Mouse (Mus musculus): Measurements from ENCODE around the gene Pkn1. TPM values are rescaled to one million over a fixed set of nuclear protein-coding genes. Genes with fewer than 3 reads are reported as not detected.
A peak's percentile ranks its signal among the peaks of the same experiment; 100 is the strongest.

The Pkn1 gene
- total and polyA plus RNA-seq, 3 experiments: 89.4 to 153 (median 104) TPM

DNA sequence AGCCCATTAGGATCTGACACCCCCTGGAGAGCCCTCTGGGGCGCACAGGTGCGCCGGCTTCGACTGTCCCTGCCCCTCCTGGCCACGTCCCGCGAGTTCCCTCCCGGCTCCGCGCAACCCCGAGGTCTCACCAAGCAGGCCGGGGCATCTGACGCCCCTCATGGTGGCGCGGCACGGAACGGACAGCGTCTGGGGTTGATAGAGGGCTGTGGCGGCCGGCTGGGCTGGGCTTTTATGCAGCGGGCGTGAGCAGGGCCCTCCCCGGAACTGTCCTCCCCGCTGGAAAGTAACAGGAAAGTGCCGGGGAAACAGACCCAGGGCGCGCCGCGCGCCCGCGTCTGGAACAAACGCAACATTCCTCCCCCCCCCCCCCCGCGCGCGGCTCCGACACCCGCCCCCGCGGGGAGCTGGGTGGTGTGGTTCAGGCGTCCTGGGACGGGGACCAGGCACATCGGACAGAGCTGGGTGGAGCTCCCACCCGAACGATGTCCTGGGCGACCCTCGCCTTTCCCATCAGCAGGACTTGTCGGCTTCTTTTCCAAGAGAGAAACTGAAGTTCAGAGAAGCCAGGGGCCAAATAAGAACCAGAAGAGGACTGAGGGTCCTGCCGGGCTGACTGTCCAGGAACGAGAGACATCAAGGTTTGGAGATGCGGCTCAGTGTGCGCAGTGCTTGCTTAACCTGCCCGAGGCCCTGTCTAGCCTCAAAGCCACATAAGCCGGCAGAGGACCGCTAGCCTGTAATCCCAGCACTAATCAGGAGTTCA, 42.2 kb upstream of the Pkn1 start, which contains the start of gene Adgre5:
TSS of gene Adgre5 (minus strand) at position 351 of the 766 bp plus-strand sequence.
- DNase-seq (ENCODE audit: low spot score) (peak; percentile 75), ATAC-seq (ENCODE audit: extremely low read depth, insufficient number of reproducible peaks, low FRiP score, poor library complexity, severe bottlenecking) (peak; percentile 43; the same call in 1 of the 2 replicates)
- peaks cover 42% of the 10 kb centered on the region for H3K36me3 ChIP-seq (replicated peaks)

DNA sequence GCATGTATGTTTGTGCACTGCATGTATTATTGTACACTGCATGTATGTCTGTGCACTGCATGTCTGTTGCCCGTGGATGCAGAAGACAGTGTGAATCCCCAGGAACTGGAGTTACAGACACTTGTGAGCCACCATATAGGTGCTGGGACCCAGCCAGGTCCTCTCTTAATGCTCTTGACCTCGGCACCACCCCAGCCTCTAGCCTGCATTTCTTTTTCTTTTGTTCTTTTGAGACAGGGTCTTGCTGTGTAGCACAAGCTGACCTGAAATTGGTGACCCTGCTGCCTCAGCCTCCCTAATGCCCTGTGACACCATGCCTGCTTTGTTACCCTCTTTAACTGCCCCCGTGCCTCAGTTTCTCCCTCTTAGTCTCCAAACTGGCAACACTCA, 41.6 kb upstream of the Pkn1 start:
- Histone ChIP-seq H3K36me3 (replicated peaks) (peaks cover 47% of the 10 kb centered on the region), H3K9me3 (replicated peaks) (peaks cover 6% of the 10 kb centered on the region), H3K27me3 (ENCODE audit: insufficient read depth, low read length) (no peaks in the 10 kb centered on the region), H3K4me1 (ENCODE audit: insufficient read depth, low read depth, low read length) (peaks cover 86% of the 10 kb centered on the region), H3K4me3 (ENCODE audit: low read depth, low read length) (peak overlapping the region; percentile 83)
- DNase-seq (ENCODE audit: low spot score): no peak
- ATAC-seq (ENCODE audit: extremely low read depth, insufficient number of reproducible peaks, low FRiP score, poor library complexity, severe bottlenecking): no peak
- TF ChIP-seq GATA1 (IDR thresholded peaks at IDR 0.05; ENCODE audit: borderline replicate concordance, low read length): no peak
- no peak for TF ChIP-seq CTCF (IDR thresholded peaks at IDR 0.05; ENCODE audit: low read depth, low read length)
- no peak for TF ChIP-seq GATA2 (IDR thresholded peaks at IDR 0.05; ENCODE audit: borderline replicate concordance, low read depth, low read length)
- TF ChIP-seq TAL1 (conservative IDR thresholded peaks at IDR 0.05; ENCODE audit: low read depth, low read length): no peak
- TF ChIP-seq POLR2AphosphoS5 (IDR thresholded peaks at IDR 0.05; ENCODE audit: insufficient replicate concordance, low read depth, low read length): no peak

More for the DNA sequence above, 42.2 kb upstream of the Pkn1 start, which contains the start of gene Adgre5:
- TF ChIP-seq POLR2AphosphoS5 (IDR thresholded peaks at IDR 0.05; ENCODE audit: insufficient replicate concordance, low read depth, low read length): no peak
- no peak for TF ChIP-seq CTCF (IDR thresholded peaks at IDR 0.05; ENCODE audit: low read depth, low read length)
- no peak for TF ChIP-seq GATA1 (IDR thresholded peaks at IDR 0.05; ENCODE audit: borderline replicate concordance, low read length)
- no peak for TF ChIP-seq TAL1 (conservative IDR thresholded peaks at IDR 0.05; ENCODE audit: low read depth, low read length)
- no peak for TF ChIP-seq GATA2 (IDR thresholded peaks at IDR 0.05; ENCODE audit: borderline replicate concordance, low read depth, low read length)
- H3K4me1 ChIP-seq (ENCODE audit: insufficient read depth, low read depth, low read length): peaks cover 82% of the 10 kb centered on the region
- H3K9me3 ChIP-seq (replicated peaks): peaks cover 6% of the 10 kb centered on the region
- no peaks in the 10 kb centered on the region for H3K27me3 ChIP-seq (ENCODE audit: insufficient read depth, low read length)
- peak within 1 kb of the TSS; percentile 83 for H3K4me3 ChIP-seq (ENCODE audit: low read depth, low read length)

DNA sequence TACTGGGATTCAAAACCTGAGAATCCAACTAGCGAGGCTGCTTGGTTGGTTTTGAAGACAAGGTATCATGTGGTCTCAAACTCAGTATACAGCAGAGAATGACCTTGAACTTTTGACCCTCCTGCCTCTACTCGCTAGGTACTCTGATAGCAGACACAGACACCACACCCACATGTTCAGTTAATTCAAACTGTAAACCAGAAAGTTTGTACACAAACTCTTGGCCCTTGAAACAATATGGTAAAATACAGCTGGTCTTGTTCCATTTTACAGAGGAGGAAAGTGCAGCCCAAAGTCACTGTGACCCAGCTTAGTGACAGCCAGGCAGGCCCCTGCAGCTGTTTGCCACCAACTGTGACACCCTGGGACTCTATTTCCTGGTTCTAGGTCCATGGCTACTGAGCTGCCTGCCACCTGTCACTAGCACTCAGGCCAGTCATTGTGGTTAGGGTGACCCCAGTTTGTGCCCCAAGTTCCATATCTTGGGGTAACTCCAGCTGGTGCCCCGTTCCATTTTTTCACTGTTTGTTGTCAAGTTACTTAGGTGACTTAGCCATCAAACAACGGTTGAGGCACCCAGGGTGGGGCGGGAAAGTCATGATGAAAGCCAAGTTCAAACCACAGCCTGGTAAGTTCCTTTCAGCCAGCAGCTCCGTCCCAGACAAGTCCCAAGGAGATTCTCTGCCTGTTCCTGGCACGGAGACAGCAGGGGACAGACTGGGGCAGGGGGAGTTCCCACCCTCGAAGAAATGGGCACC, 40.9 kb upstream of the Pkn1 start:
- H3K27me3 ChIP-seq (ENCODE audit: insufficient read depth, low read length): no peaks in the 10 kb centered on the region
- H3K4me3 ChIP-seq (ENCODE audit: low read depth, low read length): peak overlapping the region; percentile 83
- TF ChIP-seq GATA2 (IDR thresholded peaks at IDR 0.05; ENCODE audit: borderline replicate concordance, low read depth, low read length) (no peak), POLR2AphosphoS5 (IDR thresholded peaks at IDR 0.05; ENCODE audit: insufficient replicate concordance, low read depth, low read length) (peak; percentile 36; the same call in 1 of the 2 replicates)
- peaks cover 88% of the 10 kb centered on the region for H3K4me1 ChIP-seq (ENCODE audit: insufficient read depth, low read depth, low read length)
- DNase-seq (ENCODE audit: low spot score) (peak; percentile 63), ATAC-seq (ENCODE audit: extremely low read depth, insufficient number of reproducible peaks, low FRiP score, poor library complexity, severe bottlenecking) (0 out of 2 replicates have a peak, but pooled peaks have one; percentile 6)
- H3K36me3 ChIP-seq (replicated peaks): peaks cover 52% of the 10 kb centered on the region
- peaks cover 6% of the 10 kb centered on the region for H3K9me3 ChIP-seq (replicated peaks)

DNA sequence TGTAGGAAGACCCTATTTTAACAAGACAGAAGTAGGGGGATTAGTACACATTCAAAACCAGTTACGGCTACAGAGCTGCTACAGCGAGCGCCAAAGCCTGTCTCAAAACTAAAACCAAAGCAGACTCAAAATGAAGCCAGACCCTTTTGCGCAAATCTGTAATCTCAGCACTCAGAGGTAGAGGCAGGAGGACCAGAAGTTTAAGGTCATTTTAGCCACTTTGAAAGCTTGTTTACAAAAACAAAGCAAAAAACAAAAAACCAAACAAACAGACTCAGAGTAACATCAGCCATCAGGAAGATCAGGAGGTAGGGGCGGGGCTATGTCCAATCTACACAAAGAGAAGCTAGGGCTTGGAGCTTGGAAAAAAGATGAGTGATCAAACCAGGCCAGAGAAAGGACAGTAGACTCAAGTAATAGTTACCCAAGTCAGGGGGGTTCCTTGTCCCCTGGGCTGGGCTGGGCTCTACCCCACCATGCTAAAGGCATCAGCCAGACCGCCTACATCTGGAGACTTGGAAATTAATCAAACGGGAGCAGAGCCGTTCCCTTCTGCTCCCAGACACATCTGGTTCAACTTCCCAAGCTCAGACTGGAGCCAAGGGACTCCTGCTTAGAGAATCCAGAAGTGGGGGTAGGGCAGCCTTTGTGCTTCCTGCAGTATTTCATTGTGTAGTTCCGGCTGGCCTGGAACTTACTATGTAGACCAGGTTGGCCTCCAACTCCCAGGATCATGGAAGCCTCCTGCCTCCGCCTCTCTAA, 40.2 kb upstream of the Pkn1 start:
- Histone ChIP-seq H3K27me3 (ENCODE audit: insufficient read depth, low read length) (no peaks in the 10 kb centered on the region), H3K36me3 (replicated peaks) (peaks cover 59% of the 10 kb centered on the region), H3K4me3 (ENCODE audit: low read depth, low read length) (peak overlapping the region; percentile 83), H3K9me3 (replicated peaks) (peaks cover 6% of the 10 kb centered on the region), H3K4me1 (ENCODE audit: insufficient read depth, low read depth, low read length) (peaks cover 89% of the 10 kb centered on the region)
- no peak for DNase-seq (ENCODE audit: low spot score)
- TF ChIP-seq POLR2AphosphoS5 (IDR thresholded peaks at IDR 0.05; ENCODE audit: insufficient replicate concordance, low read depth, low read length): no peak
- TF ChIP-seq TAL1 (conservative IDR thresholded peaks at IDR 0.05; ENCODE audit: low read depth, low read length): no peak
- no peak for TF ChIP-seq GATA1 (IDR thresholded peaks at IDR 0.05; ENCODE audit: borderline replicate concordance, low read length)
- TF ChIP-seq CTCF (IDR thresholded peaks at IDR 0.05; ENCODE audit: low read depth, low read length): no peak
- TF ChIP-seq GATA2 (IDR thresholded peaks at IDR 0.05; ENCODE audit: borderline replicate concordance, low read depth, low read length): no peak
- no peak for ATAC-seq (ENCODE audit: extremely low read depth, insufficient number of reproducible peaks, low FRiP score, poor library complexity, severe bottlenecking)

DNA sequence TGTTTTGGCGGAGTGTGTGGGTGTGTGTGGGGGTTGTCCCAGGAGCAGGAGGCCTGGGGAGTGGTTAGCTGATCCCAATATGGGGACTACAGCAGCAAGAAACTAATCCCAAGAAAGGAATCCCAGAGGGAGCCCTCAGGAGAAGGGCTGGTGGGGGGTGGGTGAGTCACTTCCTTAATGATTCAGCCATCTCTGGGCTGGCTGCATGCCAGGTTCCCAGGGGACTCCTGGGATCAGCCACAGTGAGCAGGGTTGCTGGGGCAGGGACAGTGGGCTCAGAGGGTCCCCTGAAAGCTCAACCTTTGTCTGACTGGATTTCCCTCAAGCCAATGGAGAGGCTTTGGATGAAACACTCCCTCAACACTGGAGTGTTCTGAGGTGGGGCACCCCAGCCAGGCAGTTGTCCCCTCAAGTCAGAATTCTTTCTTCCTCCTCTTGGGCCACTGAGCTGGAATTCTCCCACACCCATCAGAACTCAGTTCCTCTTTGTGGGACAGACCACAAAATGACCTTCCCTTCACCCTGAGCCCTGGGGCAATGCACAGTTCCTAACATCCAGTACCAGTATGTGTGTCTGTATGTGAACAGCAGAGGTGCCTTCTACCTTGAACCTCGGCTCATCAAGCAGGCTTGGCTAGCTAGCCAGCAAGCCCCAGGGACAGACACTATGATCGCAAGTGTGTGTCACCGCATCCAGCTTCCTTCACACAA, 39.0 kb upstream of the Pkn1 start:
- Histone ChIP-seq H3K4me1 (ENCODE audit: insufficient read depth, low read depth, low read length) (peaks cover 92% of the 10 kb centered on the region), H3K9me3 (replicated peaks) (peaks cover 6% of the 10 kb centered on the region), H3K4me3 (ENCODE audit: low read depth, low read length) (peak overlapping the region; percentile 83), H3K36me3 (replicated peaks) (peaks cover 70% of the 10 kb centered on the region), H3K27me3 (ENCODE audit: insufficient read depth, low read length) (no peaks in the 10 kb centered on the region)
- DNase-seq (ENCODE audit: low spot score): no peak
- no peak for ATAC-seq (ENCODE audit: extremely low read depth, insufficient number of reproducible peaks, low FRiP score, poor library complexity, severe bottlenecking)
- TF ChIP-seq TAL1 (conservative IDR thresholded peaks at IDR 0.05; ENCODE audit: low read depth, low read length): no peak
- no peak for TF ChIP-seq POLR2AphosphoS5 (IDR thresholded peaks at IDR 0.05; ENCODE audit: insufficient replicate concordance, low read depth, low read length)
- no peak for TF ChIP-seq CTCF (IDR thresholded peaks at IDR 0.05; ENCODE audit: low read depth, low read length)
- TF ChIP-seq GATA2 (IDR thresholded peaks at IDR 0.05; ENCODE audit: borderline replicate concordance, low read depth, low read length): no peak
- no peak for TF ChIP-seq GATA1 (IDR thresholded peaks at IDR 0.05; ENCODE audit: borderline replicate concordance, low read length)
